Mouse (Mus musculus): ENCODE measurements around the gene Uhrf1bp1l.

Uhrf1bp1l gene

GRCm38 (mm10) chr10:89850951-89851350 is 106.2 kb downstream of the Uhrf1bp1l start:
- DNase-seq (ENCODE audit: low read depth) = no peak

- DNase-seq (ENCODE audit: low read depth) = no peak
Observed at GRCm38 (mm10) chr10:89855251-89855875, 110.6 kb downstream of the Uhrf1bp1l start.

- no peak for DNase-seq (ENCODE audit: low read depth)
Observed at GRCm38 (mm10) chr10:89856286-89856685, 111.5 kb downstream of the Uhrf1bp1l start.

- DNase-seq (ENCODE audit: low read depth) = no peak
Observed at GRCm38 (mm10) chr10:89868211-89868610, 123.4 kb downstream of the Uhrf1bp1l start.

- DNase-seq (ENCODE audit: low read depth) = no peak
Observed at GRCm38 (mm10) chr10:89868836-89869235, 124.0 kb downstream of the Uhrf1bp1l start.
